Mouse (Mus musculus): Measurements from ENCODE around the gene Pigx. TPM values are rescaled to one million over a fixed set of nuclear protein-coding genes. Genes with fewer than 3 reads are reported as not detected.

Pigx gene
- polyA plus RNA-seq, 2 experiments from 2014 or later = 108 to 131 TPM

DNA sequence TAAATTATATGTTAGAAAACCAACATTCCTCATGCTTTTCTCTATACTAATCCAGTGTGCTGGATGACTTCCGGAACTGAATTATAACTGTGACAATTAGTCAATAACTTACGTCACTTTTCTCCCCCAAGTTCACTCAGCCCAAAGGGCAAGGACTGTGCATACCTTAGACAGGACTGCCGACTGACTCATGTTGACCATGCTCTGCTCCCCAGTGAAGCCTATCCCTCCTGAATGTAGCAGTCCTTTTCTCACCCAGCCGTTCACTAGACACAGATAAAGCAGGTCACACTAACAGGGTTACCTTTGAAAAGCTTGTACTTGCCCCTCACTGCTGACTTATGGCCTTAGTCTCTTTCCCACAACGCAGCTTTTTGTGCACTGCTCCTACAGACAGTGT is 40.7 kb downstream of the Pigx start:
- no peak for ATAC-seq

- ATAC-seq = no peak
Observed at GRCm38 (mm10) chr16:32042367-32042766, 57.2 kb downstream of the Pigx start.

Other genes starting within 250 kb of the Pigx start
- gene Meltf, start 220.9 kb downstream of the Pigx start, polyA plus RNA-seq (2017; shearing (Covaris generic)) = not detected
- under 1 TPM; 0.65 to 0.67 TPM for gene Pigz, start 165.9 kb downstream of the Pigx start, polyA plus RNA-seq (2017; shearing (Covaris generic))
- gene 0610012G03Rik, start 151.2 kb downstream of the Pigx start, polyA plus RNA-seq (2017; shearing (Covaris generic)) = 1 to 10 TPM; 1.3 to 2.6 TPM
- 10 to 100 TPM; 35.0 to 38.4 TPM for gene Ncbp2, start 151.2 kb downstream of the Pigx start, polyA plus RNA-seq (2017; shearing (Covaris generic))
- 10 to 100 TPM in 1 of 2 experiments, 1 to 10 TPM in 1; 8.3 to 13.3 TPM for gene Senp5, start 96.5 kb downstream of the Pigx start, polyA plus RNA-seq (2017; shearing (Covaris generic))
- 10 to 100 TPM; 65.2 to 77.0 TPM for gene Pak2, start 20.4 kb downstream of the Pigx start, polyA plus RNA-seq (2017; shearing (Covaris generic))
- gene Cep19, start 60 bp upstream of the Pigx start, polyA plus RNA-seq (2017; shearing (Covaris generic)) = 10 to 100 TPM; 35.0 to 37.8 TPM
- gene Nrros, start 65.9 kb upstream of the Pigx start, polyA plus RNA-seq (2017; shearing (Covaris generic)) = 10 to 100 TPM; 61.7 to 77.0 TPM
- gene Bex6, start 80.1 kb upstream of the Pigx start, polyA plus RNA-seq (2017; shearing (Covaris generic)) = not detected
- 1 to 10 TPM; 5.3 to 5.5 TPM for gene Fbxo45, start 147.4 kb upstream of the Pigx start, polyA plus RNA-seq (2017; shearing (Covaris generic))
- gene Wdr53, start 147.5 kb upstream of the Pigx start, polyA plus RNA-seq (2017; shearing (Covaris generic)) = 10 to 100 TPM; 21.4 to 22.3 TPM
- gene Smco1, start 171.7 kb upstream of the Pigx start, polyA plus RNA-seq (2017; shearing (Covaris generic)) = not detected
- 1 to 10 TPM; 7.7 to 8.1 TPM for gene Rnf168, start 177.7 kb upstream of the Pigx start, polyA plus RNA-seq (2017; shearing (Covaris generic))
- gene Ubxn7, start 232.5 kb upstream of the Pigx start, polyA plus RNA-seq (2017; shearing (Covaris generic)) = 10 to 100 TPM; 15.4 to 22.3 TPM